Mouse (Mus musculus) testis, adult 2 months (tissue): Measurements from ENCODE around the gene Ect2l.

Experiments
- CTCF ChIP-seq: fragments of 200-500 bp; IDR thresholded peaks from 2 replicates; pipeline ENCODE4 v1.5.1; 2012; ENCODE audit warnings: low read depth, mild to moderate bottlenecking, inconsistent platforms, low read length, moderate library complexity; ENCODE audit not compliant: control insufficient read depth, insufficient read depth, insufficient replicate concordance
- POLR2A ChIP-seq: fragments of 200-500 bp; IDR thresholded peaks from 2 replicates; pipeline ENCODE4 v1.6.1; 2012; ENCODE audit warnings: low read depth, mild to moderate bottlenecking, inconsistent platforms, low read length, moderate library complexity; ENCODE audit not compliant: control insufficient read depth

GRCm38 (mm10) chr10:18141389-18141788 is 69.3 kb downstream of the Ect2l start:
- TF ChIP-seq POLR2A, result no peak
- no peak for TF ChIP-seq CTCF
